Mouse (Mus musculus): Measurements from ENCODE around the gene Erf. TPM values are rescaled to one million over a fixed set of nuclear protein-coding genes. Genes with fewer than 3 reads are reported as not detected.
"Not testable (repeated sequence)": the region's sequence is repeated elsewhere in the genome, so short reads cannot be mapped to it uniquely, and the experiment has no call there.

Erf gene
- polyA plus RNA-seq, 1 experiment from 2014 or later: 18.8 TPM

DNA sequence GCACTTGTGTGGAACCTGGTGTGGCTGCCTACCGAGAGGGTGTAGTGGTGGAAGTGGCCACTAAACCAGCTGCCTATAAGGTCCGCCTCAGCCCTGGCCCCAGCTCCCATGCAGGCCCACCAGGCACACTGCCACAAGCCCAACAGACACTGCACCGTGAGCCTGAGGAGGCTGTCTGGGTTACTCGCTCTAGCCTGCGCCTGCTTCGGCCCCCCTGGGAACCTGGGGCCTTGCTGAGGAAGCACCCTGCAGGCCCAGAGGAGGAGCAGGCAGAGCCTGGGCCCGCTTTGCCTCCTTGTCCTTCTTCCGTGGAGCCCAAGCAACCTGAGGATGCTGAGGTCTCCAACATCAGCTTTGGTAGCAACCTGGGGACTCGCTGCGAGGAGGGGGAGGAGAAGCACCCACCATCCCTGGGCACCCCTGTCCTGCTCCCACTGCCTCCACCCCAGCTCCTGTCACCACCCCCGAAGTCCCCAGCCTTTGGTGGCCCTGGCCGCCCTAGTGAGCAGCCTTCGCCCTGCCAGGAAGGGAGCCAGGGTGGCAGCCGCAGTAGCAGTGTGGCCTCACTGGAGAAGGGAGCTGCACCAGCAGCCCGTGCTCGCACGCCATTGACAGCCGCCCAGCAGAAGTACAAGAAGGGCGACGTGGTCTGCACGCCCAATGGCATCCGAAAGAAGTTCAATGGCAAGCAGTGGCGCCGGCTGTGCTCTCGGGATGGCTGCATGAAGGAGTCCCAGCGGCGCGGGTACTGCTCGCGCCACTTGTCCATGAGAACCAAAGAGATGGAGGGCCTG is 21.3 kb upstream of the Erf start:
- 83% methylated on average over 30 of the region's 30 CpGs for WGBS
- H3K4me1 ChIP-seq: peaks cover 29% of the 10 kb centered on the region

DNA sequence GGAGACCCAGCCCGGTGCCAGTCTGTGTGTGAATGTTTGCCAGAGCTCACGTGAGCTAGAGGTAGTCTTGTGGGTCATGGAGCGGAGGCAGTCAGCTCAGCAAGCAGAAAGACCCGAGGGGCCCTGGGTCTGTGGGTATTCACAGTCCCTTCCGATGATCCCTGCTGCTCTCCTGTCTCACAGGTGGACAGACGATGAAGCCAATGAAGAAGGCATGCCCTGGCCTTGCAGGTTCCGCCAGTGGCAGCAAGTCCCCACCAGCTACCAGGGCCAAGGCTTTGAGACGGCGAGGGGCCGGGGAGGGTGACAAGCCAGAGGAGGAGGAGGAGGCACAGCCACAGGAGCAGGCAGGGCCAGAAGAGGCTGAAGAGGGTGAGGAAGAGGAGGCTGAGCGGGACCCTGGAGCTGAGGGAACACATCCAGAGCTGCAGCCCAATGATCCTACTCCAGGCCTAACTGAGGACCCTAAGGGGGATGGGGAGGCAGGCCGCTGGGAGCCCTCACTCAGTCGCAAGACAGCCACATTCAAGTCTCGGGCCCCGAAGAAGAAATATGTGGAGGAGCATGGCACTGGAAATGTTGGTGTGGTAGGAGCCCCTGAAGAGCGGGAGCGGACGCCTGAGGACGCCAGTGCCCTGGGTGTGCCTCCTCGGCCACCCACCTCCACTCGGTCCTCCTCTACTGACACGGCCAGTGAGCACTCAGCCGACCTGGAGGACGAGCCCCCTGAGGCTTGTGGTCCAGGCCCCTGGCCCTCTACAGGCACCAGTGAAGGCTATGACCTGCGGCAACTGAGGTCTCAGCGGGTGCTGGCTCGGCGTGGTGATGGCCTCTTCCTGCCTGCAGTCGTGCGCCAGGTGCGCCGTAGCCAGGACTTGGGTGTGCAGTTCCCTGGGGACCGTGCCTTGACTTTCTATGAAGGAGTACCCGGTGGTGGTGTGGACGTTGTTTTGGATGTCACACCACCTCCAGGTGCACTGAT is 20.4 kb upstream of the Erf start:
- Histone ChIP-seq H3K4me2 (no peak overlapping the region), H3K36me3 (peaks cover 16% of the 10 kb centered on the region; the same call in 1 of the 2 replicates), H3K9me3 (no peaks in the 10 kb centered on the region), H3K27ac (no peak overlapping the region), H3K27me3 (no peaks in the 10 kb centered on the region), H3K4me3 (no peak overlapping the region), H3K4me1 (peaks cover 26% of the 10 kb centered on the region), H3K9ac (no peak overlapping the region)
- WGBS: 86% methylated on average over 35 of the region's 35 CpGs
- no peak for ATAC-seq (ENCODE audit: borderline replicate concordance, extremely low read depth, low FRiP score, low TSS enrichment)

More for the DNA sequence above, 21.3 kb upstream of the Erf start:
- no peak for ATAC-seq (ENCODE audit: borderline replicate concordance, extremely low read depth, low FRiP score, low TSS enrichment)
- Histone ChIP-seq H3K9me3 (no peaks in the 10 kb centered on the region), H3K4me2 (no peak overlapping the region), H3K36me3 (peaks cover 16% of the 10 kb centered on the region; the same call in 1 of the 2 replicates), H3K9ac (no peak overlapping the region), H3K27me3 (no peaks in the 10 kb centered on the region), H3K4me3 (no peak overlapping the region), H3K27ac (no peak overlapping the region)

DNA sequence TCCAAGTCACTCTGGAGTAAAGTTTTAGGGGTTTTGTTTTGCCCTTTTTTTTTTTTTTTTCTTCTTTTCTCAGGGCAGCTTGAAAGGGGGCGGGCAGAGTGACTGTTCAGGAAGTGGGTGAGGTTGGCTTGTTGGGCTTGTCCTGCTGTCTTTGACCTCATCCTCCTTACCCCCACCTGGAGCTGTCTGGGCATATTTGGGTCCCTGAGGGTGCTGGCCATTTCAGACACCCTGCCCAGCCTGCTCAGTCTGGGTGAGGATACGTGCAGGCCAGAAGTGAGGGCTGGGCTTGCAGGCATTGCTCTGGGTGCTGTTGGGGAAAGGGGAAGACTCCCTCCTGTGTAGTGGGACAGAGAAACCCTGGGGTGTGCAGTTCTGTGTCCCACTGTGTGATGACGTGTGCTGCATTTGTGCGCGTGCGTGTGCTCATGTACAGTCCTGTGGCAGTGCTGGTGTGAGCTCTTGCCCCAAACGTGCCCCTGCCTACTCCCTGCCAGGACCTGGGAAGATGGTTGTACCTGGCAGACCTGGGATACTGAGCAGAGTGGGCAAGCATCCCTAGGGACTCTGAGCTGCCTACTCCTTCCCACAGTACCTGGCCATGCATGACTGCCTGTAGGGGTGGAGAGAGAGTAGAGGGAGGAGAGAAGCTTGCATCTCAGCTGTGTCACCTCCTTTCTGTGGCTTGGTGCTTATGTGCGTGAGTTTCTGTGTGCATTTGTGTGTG is 19.1 kb upstream of the Erf start:
- Histone ChIP-seq H3K9me3 (no peaks in the 10 kb centered on the region), H3K9ac (0 out of 2 replicates have a peak overlapping the region, but pooled peaks have one; percentile 76), H3K36me3 (peaks cover 16% of the 10 kb centered on the region; the same call in 1 of the 2 replicates), H3K4me1 (peaks cover 24% of the 10 kb centered on the region), H3K27ac (no peak overlapping the region), H3K27me3 (no peaks in the 10 kb centered on the region), H3K4me3 (peak overlapping the region; percentile 73), H3K4me2 (peak overlapping the region; percentile 56)
- no peak for ATAC-seq (ENCODE audit: borderline replicate concordance, extremely low read depth, low FRiP score, low TSS enrichment)
- 80% methylated on average over 8 of the region's 8 CpGs for WGBS

DNA sequence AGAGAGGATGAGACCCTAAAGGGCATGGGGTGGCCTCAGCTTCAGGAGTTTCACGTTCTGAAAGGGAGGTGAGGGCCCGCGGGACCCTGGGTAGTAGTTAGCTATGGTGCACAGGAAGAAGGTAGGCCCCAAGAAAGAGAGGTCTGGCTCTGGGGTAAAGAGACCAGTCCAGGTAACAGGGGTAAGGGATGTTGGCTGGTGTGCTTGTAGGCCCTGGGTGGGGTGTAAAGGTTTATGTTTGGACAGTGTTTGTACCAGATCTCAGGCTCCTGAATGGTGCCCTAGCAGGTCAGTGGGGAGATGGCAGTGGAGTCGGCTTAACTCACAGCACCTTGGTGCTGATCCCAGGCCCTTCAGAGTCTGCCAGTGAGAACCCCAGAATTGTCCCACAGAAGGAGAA is 18.5 kb upstream of the Erf start:
- Histone ChIP-seq H3K4me2 (peak overlapping the region; percentile 56), H3K36me3 (peaks cover 16% of the 10 kb centered on the region; the same call in 1 of the 2 replicates), H3K4me3 (peak overlapping the region; percentile 73), H3K4me1 (peaks cover 24% of the 10 kb centered on the region), H3K27ac (peak overlapping the region; percentile 31), H3K9ac (peak overlapping the region; percentile 76), H3K27me3 (no peaks in the 10 kb centered on the region), H3K9me3 (no peaks in the 10 kb centered on the region)
- no peak for ATAC-seq (ENCODE audit: borderline replicate concordance, extremely low read depth, low FRiP score, low TSS enrichment)
- 32% methylated on average over 4 of the region's 4 CpGs for WGBS

DNA sequence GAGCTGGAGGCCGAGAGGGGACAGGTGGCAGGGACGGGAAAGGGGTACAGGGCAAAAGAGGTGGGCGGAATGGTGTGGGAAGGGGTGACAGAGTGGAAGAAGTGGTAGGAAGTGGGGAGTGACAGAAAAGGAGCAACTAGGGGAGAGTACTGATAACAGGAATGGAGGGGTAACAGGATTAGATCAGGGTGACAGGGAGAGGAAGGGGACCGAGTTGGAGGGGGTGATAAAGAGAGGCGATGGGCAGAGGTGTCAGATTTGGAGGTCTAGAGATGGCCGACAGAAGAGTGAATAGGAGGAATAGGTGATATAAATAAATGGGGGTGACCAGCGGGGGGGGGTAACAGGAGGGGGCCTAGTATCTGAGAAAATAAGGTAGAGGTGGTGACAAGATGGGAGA is 18.0 kb upstream of the Erf start:
- peaks cover 16% of the 10 kb centered on the region; the same call in 1 of the 2 replicates for H3K36me3 ChIP-seq
- no peak for ATAC-seq (ENCODE audit: borderline replicate concordance, extremely low read depth, low FRiP score, low TSS enrichment)
- peak overlapping the region; percentile 56 for H3K4me2 ChIP-seq
- H3K9me3 ChIP-seq: no peaks in the 10 kb centered on the region
- H3K9ac ChIP-seq: peak overlapping the region; percentile 76
- peaks cover 23% of the 10 kb centered on the region for H3K4me1 ChIP-seq
- H3K27me3 ChIP-seq: no peaks in the 10 kb centered on the region
- peak overlapping the region; percentile 74 for H3K27ac ChIP-seq
- peak overlapping the region; percentile 73 for H3K4me3 ChIP-seq
- 1% methylated on average over 7 of the region's 7 CpGs for WGBS

DNA sequence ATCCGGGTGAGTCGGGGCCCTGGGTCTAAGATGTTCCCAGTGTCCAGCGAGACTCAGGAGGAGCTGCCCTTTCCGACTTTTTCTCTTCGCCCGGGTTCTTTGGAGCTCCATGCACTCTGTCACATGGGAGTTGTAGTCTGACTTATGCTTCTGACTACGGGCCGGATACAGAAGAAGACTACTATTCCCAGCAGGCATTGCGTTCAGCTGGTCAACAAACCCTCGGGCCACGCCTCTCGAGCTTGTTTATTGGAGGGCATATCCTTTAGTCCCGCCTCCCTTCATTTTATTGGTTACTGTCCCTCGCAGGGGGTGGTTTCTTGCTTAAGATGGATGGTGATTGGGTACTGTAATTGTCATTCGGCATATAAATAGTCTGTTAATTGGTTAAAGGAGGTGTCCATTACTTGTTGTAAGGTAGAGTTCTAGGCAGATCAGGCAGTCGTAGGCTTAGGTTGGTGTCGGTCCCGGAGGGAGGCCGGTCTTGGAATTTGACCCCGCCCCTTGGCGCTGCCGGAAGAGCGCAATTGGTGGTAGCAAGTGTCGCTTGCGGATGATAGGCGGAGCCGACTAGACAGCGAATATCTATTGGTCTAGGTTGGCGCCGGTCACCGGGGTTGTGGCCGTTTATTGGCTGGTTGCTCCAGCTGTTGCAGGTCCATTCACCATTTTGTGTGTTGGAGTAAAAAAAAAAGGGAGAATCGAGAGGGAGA is 17.3 kb upstream of the Erf start:
- Histone ChIP-seq H3K4me3 (peak overlapping the region; percentile 73), H3K4me1 (peaks cover 19% of the 10 kb centered on the region), H3K9me3 (no peaks in the 10 kb centered on the region), H3K9ac (peak overlapping the region; percentile 76), H3K4me2 (peak overlapping the region; percentile 65), H3K27me3 (no peaks in the 10 kb centered on the region), H3K36me3 (peaks cover 16% of the 10 kb centered on the region; the same call in 1 of the 2 replicates), H3K27ac (peak overlapping the region; percentile 94)
- peak; percentile 95 for ATAC-seq (ENCODE audit: borderline replicate concordance, extremely low read depth, low FRiP score, low TSS enrichment)
- WGBS: under 1% methylated on average over 33 of the region's 33 CpGs

DNA sequence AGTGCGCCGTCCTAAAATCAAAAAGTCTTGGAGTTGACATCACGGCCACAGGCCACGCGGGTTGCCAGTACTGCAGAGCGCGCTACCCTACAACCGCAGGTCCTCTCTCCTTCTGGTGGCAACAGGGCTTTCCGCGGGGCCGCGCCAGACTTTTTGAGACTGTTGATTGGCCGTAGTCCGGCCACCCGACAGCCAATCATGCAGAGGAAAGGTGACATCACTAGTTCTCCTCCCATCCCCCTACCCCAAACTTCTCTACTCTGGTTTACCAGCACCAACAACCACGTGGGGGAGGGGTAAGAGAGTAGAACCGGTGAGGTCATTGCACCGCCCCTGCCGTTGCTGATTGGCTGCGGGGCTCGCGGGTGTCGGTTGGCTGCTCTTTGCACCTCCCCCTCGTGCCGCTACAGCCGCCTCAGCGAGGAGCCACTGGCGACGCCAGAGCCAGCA is 16.8 kb upstream of the Erf start, which contains the start of gene Cic:
Gene Cic, plus strand, starts transcription at position 404 of the 450 bp plus-strand sequence.
- Histone ChIP-seq H3K27me3 (no peaks in the 10 kb centered on the region), H3K9me3 (no peaks in the 10 kb centered on the region), H3K4me2 (peak within 1 kb of the TSS; percentile 65), H3K4me3 (peak within 1 kb of the TSS; percentile 73), H3K9ac (peak within 1 kb of the TSS; percentile 76), H3K27ac (peak within 1 kb of the TSS; percentile 94), H3K4me1 (peaks cover 19% of the 10 kb centered on the region), H3K36me3 (peaks cover 13% of the 10 kb centered on the region; the same call in 1 of the 2 replicates)
- WGBS: 0% methylated on average over 29 of the region's 29 CpGs
- ATAC-seq (ENCODE audit: borderline replicate concordance, extremely low read depth, low FRiP score, low TSS enrichment): peak; percentile 88

DNA sequence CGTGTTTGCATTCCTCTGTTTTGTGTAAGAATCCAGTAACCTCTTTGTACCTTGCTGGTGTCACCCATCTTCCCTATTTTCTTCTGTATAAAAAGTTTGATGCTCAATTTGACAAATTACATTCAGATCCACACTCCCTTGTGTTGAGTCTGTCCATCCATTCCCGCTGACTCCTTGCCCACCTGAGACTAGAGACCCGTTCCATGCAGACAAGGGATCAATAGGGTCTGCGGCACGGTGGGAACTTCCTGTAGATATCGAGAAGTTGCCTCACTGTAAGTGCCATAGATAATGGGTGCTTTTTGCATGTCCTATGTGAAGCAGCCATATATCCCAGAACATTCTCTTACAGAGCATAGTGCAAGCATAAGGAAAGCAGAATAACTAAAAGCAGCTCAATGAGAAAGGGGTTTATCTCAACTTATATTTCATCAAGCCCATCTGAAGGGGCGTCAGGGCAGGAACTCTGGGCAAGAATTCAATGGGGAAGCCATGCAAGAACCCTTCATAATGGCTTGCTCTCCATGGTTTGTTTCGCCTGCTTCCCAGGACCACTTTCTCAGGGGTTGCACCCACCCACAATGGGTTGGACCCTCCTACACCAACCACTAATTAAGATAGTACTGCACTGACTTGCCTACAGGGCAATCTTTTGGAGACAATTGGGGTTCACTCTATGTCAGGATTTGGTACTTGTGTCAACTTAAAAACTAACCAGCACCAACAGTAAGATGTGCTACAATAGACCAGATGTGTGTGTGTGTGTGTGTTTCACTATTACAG is 15.8 kb upstream of the Erf start:
- ATAC-seq (ENCODE audit: borderline replicate concordance, extremely low read depth, low FRiP score, low TSS enrichment): no peak
- no peak overlapping the region for H3K4me3 ChIP-seq
- H3K27me3 ChIP-seq: no peaks in the 10 kb centered on the region
- H3K4me1 ChIP-seq: peaks cover 19% of the 10 kb centered on the region
- peaks cover 4% of the 10 kb centered on the region; the same call in 1 of the 2 replicates for H3K36me3 ChIP-seq
- WGBS: 86% methylated on average over 8 of the region's 8 CpGs
- H3K9me3 ChIP-seq: no peaks in the 10 kb centered on the region
- peak overlapping the region; percentile 65; the same call in 1 of the 2 replicates for H3K4me2 ChIP-seq
- H3K27ac ChIP-seq: no peak overlapping the region
- no peak overlapping the region for H3K9ac ChIP-seq

DNA sequence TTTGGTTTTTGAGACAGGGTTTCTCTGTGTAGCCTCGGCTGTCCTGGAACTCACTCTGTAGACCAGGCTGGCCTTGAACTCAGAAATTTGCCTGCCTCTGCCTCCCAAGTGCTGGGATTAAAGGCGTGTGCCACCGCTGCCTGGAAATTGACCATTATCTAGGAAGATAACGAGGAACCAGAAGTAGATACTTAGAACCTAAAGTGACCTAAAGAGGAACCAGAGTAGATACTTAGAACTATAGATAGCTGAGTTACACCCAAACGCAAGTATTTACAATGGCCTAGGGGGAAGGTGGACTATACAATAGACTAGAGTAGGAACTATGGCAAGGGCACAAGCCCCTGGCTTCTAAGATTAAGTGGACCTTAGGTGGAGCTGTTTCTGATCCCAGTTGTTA is 15.2 kb upstream of the Erf start:
- H3K27me3 ChIP-seq; H3K9me3 ChIP-seq; H3K9ac ChIP-seq; ATAC-seq (ENCODE audit: borderline replicate concordance, extremely low read depth, low FRiP score, low TSS enrichment); H3K36me3 ChIP-seq; H3K27ac ChIP-seq; H3K4me2 ChIP-seq; H3K4me3 ChIP-seq: not testable (repeated sequence)
- peaks cover 19% of the 10 kb centered on the region for H3K4me1 ChIP-seq
- 86% methylated on average over 5 of the region's 5 CpGs for WGBS
